Mouse (Mus musculus) embryonic stem cell, embryonic (primary cell): ENCODE measurements around the gene Dlx4.

Experiments
- CTCF ChIA-PET, 4 experiments: fragments of 300-600 bp in 2 of 4; fragments of 350-600 bp in 2 of 4; sonication (Branson Sonifier 250); formaldehyde crosslinking; loops; one replicate each; lab custom pipeline; 2022; ENCODE audit warnings: inconsistent platforms in 2 of 4; lab: Charles Lee
- POLR2A ChIA-PET, 4 experiments: fragments of 300-600 bp in 2 of 4; fragments of 350-600 bp in 2 of 4; sonication (Branson Sonifier 250); formaldehyde crosslinking; loops; one replicate each; lab custom pipeline; 2022; ENCODE audit warnings: antibody characterized with exemption in 4 of 4, inconsistent platforms in 1 of 4; lab: Charles Lee

The Dlx4 gene

GRCm38 (mm10) chr11:95149462-95150268, 3.6 kb upstream of the Dlx4 start:
- ChIA-PET POLR2A (interaction anchor here in 3 of 4 experiments (0.5 to 2.3 kb wide), 8 partner anchors 9 to 806 kb away, joined by 3 to 6 read pairs (median 4); partner anchors contain the start of gene Dlx3 (in 1 of the 3)), CTCF (interaction anchor here in 3 of 4 experiments (0.6 to 2.0 kb wide), 3 partner anchors 12 to 281 kb away, joined by 3 to 6 read pairs (median 3); partner anchors contain the start of gene Dlx3 (in 1 of the 3))

DNA sequence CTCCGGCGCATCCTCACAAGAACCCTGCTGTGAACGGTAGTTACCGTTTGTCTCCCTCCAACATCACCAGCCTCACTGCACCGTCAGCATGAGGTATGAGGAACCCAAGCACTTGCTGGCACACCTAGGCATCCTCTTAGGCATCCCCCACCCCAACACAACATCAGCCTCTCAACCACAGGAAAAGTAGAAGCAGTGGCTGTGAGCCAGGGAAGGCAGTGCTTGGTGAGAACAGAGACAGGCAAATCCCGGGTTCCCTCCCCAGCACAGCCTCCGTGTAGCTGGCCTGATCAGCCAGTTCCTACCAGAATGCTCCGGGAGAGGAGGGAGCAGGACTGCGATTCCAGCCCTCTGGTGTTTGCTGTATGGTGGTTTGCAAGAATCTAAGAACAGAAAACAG, 2.7 kb upstream of the Dlx4 start:
- CTCF ChIA-PET: interaction anchor here in 2 of 4 experiments (0.6 to 2.0 kb wide), 3 partner anchors 12 to 282 kb away, joined by 3 to 6 read pairs (median 3); no protein-coding TSS in a partner anchor
- POLR2A ChIA-PET: interaction anchor here in 2 of 4 experiments (0.5 to 2.3 kb wide), 4 partner anchors 8 to 491 kb away, joined by 3 to 6 read pairs (median 4); partner anchors contain the start of gene Dlx3 (in 1 of the 2)

DNA sequence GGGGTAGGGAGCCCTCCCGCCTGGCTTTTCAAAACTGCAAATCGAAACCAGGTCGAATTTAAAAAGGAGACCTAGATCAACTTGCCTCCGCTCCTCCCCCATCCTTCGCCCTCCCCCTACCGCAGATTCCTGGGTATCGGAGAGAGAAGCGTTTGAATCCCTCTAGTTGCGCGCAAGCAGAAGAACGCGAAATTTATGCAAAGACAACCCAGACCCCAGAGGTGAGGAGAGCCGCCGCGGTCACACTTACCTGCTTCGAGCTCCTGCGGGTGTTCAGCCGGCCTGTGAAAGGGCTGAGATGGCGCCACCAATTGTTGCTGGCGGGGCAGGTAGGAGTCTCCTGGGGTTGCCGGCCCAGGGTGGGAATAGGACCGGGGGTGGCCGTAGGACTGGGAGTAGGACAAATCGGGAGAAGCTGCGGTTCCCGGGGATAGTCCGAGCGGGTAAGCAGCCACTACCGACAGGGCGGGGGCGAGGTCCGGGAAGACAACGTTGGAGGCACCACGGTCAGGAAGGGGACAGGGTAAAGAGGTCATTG, 1.0 kb downstream of the Dlx4 start:
- ChIA-PET CTCF (interaction anchor here (0.8 to 3.0 kb wide), 7 partner anchors 11 to 114 kb away, joined by 3 to 12 read pairs (median 4); partner anchors contain the start of gene Dlx3 (in 1 of the 4)), POLR2A (interaction anchor here in 3 of 4 experiments (0.6 to 3.3 kb wide), 8 partner anchors 12 to 84 kb away, joined by 3 to 14 read pairs (median 4); no protein-coding TSS in a partner anchor)

DNA sequence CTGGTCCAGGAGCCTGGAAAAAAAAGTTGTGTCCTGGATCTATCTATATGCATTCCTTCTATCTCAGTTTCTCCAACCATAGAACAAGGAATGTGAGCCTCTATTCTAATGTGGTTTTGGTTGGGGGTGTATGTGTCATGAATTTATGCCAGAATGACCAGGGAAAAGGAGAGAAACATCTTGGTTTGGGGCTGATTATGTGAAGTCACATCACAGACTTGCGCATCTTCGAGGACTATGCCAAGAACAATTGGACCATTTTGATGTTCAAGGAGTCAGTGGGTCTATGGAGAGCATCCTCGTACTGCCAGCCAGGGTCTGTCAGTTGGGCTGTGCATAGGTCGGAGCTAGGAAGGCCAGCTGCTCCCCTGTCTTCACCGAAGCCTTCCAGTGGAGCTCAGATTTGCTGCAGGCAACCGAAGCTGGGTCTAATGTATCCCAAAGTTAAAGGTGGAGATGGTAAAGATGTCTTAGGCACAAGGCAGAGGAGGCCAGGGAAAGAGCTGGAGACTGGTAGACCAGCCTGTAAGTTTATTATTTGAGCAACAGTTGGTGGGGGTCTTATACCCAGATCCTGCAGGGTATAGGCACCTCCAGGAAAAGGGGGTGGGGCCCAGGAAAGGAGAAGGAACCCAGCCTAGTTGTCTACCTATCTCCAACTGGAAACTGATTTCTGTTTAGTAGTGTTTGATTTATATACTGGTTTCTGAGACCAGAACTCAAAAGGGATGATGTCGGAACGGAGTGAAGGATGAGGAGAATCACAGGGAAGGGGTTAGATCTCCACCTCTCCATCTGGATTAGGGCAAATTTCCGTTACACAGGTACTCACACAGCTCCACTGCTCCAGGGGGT, 1.7 kb downstream of the Dlx4 start:
- CTCF ChIA-PET: interaction anchor here in 2 of 4 experiments (0.8 to 3.0 kb wide), 2 partner anchors 107 to 111 kb away, joined by 3 to 12 read pairs; no protein-coding TSS in a partner anchor
- POLR2A ChIA-PET: interaction anchor here in 2 of 4 experiments (1.0 to 3.3 kb wide), 5 partner anchors 9 to 29 kb away, joined by 3 to 14 read pairs (median 3); no protein-coding TSS in a partner anchor

DNA sequence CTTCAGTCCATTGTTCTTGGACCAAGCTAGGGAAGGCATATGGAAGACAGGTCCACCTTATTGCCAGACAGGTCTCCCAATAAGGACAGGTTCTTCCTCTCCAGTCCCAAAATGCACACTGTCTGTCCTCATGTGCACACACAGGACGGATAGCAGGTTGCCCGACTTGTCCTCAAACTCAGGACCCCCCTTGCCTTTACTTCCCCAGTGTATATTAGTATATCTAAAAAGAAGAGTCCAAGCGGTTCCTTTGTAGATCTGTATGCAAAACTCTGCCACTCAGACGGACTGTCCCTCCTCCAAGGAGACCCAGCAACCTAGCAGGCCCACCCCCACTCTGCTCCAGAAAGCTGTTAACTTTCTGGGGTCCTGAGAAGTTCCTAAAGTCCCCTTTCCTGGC, 2.4 kb downstream of the Dlx4 start:
- ChIA-PET CTCF (interaction anchor here in 1 of 4 experiments (3.0 kb wide), 1 partner anchor 108 kb away, joined by 12 read pairs; no protein-coding TSS in a partner anchor), POLR2A (interaction anchor here in 2 of 4 experiments (0.6 to 3.3 kb wide), 4 partner anchors 9 to 196 kb away, joined by 3 to 14 read pairs (median 4); no protein-coding TSS in a partner anchor)

DNA sequence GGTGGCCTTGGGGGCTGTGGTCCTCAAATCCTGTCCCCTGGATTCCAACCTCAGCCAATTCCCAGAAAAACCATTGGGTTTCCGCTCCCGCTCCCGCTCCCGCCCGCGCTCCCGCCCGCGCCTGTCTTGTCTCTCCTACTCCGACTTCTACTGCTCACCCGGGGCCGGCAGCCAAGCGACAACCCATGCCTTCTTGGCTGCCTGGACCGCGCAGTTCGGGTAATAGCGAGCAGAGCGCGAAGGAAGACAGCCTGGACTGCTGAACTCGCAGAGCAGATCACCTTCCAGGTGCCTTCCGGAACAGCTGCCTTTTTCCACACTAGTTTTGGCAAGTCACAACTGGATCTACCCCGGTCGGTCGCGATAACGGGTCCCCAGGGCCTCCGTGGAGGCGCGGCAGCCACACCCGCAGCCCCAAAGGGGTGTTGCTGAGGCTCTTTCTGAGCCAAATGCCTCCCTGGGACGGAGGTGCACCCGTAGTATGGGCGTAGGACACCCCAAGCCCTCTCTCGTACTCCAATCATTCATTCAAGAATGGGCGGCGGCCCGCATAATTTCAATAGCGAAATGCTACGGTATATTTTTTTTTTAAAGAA, 3.0 kb downstream of the Dlx4 start:
- CTCF ChIA-PET: interaction anchor here in 2 of 4 experiments (1.0 to 1.4 kb wide), 2 partner anchors 18 to 108 kb away, joined by 5 read pairs; no protein-coding TSS in a partner anchor

DNA sequence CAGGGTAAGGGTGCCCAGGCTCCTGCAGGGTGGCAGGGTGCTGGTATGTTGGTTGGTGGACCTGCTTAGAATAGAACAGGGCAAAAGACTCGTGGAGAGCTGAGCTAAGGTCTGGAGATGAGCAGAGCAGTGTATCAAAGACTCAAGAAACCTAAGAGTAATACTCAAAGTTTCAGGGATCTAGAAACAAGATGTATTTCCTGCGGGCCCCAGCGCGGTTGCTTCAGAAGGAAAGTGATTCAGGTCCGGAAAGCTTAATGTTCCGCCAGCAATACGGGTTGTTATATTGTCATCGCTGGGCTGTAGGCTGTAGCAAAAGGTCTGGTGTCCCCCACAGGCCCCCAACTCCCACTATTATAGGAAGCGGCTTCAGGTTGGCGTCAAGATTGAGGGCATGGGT, 3.8 kb downstream of the Dlx4 start:
- POLR2A ChIA-PET: interaction anchor here in 2 of 4 experiments (0.8 to 2.0 kb wide), 9 partner anchors 10 to 169 kb away, joined by 3 to 10 read pairs (median 4); partner anchors contain the start of gene Dlx3 (in 1 of the 2)
- CTCF ChIA-PET: interaction anchor here in 2 of 4 experiments (0.8 to 1.4 kb wide), 7 partner anchors 8 to 109 kb away, joined by 3 to 5 read pairs (median 3); no protein-coding TSS in a partner anchor

More for the DNA sequence above, 3.0 kb downstream of the Dlx4 start:
- POLR2A ChIA-PET: interaction anchor here in 3 of 4 experiments (0.6 to 1.6 kb wide), 3 partner anchors 21 to 197 kb away, joined by 3 to 4 read pairs (median 4); no protein-coding TSS in a partner anchor

- ChIA-PET CTCF (no interaction called here), POLR2A (interaction anchor here in 3 of 4 experiments (0.6 to 1.5 kb wide), 6 partner anchors 10 to 276 kb away, joined by 3 to 7 read pairs (median 4); no protein-coding TSS in a partner anchor)
These were observed 6.2 kb downstream of the Dlx4 start for GRCm38 (mm10) chr11:95139871-95140270.

GRCm38 (mm10) chr11:95137281-95137680, 8.8 kb downstream of the Dlx4 start:
- POLR2A ChIA-PET: interaction anchor here in 2 of 4 experiments (0.6 to 1.3 kb wide), 4 partner anchors 9 to 580 kb away, joined by 3 to 4 read pairs (median 4); partner anchors contain the start of gene Dlx4 (in 1 of the 2)
- CTCF ChIA-PET: interaction anchor here in 2 of 4 experiments (0.7 to 1.0 kb wide), 2 partner anchors 23 to 1004 kb away, joined by 3 to 6 read pairs; no protein-coding TSS in a partner anchor

GRCm38 (mm10) chr11:95133321-95133720, 12.7 kb downstream of the Dlx4 start:
- CTCF ChIA-PET: interaction anchor here (0.5 to 2.1 kb wide), 12 partner anchors 9 to 1169 kb away, joined by 3 to 6 read pairs (median 3); partner anchors contain the start of genes Dlx3 (in 1 of the 4) and Dlx4 (in 1 of the 4)

GRCm38 (mm10) chr11:95130668-95131252, 15.3 kb downstream of the Dlx4 start:
- ChIA-PET POLR2A (interaction anchor here in 3 of 4 experiments (0.5 to 2.3 kb wide), 11 partner anchors 9 to 458 kb away, joined by 3 to 10 read pairs (median 3); partner anchors contain the start of genes Dlx3 (in 2 of the 3) and Dlx4 (in 1 of the 3)), CTCF (interaction anchor here in 3 of 4 experiments (0.7 to 2.4 kb wide), 9 partner anchors 12 to 677 kb away, joined by 3 to 10 read pairs (median 4); no protein-coding TSS in a partner anchor)

More at GRCm38 (mm10) chr11:95133321-95133720, 12.7 kb downstream of the Dlx4 start:
- POLR2A ChIA-PET: interaction anchor here (0.5 to 2.3 kb wide), 6 partner anchors 8 to 780 kb away, joined by 3 to 10 read pairs (median 4); partner anchors contain the start of gene Dlx3 (in 1 of the 4)

GRCm38 (mm10) chr11:95128359-95128758, 17.7 kb downstream of the Dlx4 start:
- CTCF ChIA-PET: interaction anchor here (0.6 to 5.0 kb wide), 14 partner anchors 11 to 729 kb away, joined by 3 to 31 read pairs (median 5); no protein-coding TSS in a partner anchor

GRCm38 (mm10) chr11:95126272-95127245, 19.5 kb downstream of the Dlx4 start:
- CTCF ChIA-PET: interaction anchor here (0.5 to 5.0 kb wide), 11 partner anchors 10 to 721 kb away, joined by 3 to 31 read pairs (median 4); no protein-coding TSS in a partner anchor

More at GRCm38 (mm10) chr11:95128359-95128758, 17.7 kb downstream of the Dlx4 start:
- POLR2A ChIA-PET: interaction anchor here in 3 of 4 experiments (0.6 to 2.7 kb wide), 9 partner anchors 9 to 967 kb away, joined by 3 to 14 read pairs (median 4); partner anchors contain the start of genes Dlx3 (in 1 of the 3), Dlx4 (in 1 of the 3) and Itga3 (in 1 of the 3)

GRCm38 (mm10) chr11:95125366-95125948, 20.6 kb downstream of the Dlx4 start:
- POLR2A ChIA-PET: interaction anchor here in 2 of 4 experiments (0.7 to 1.5 kb wide), 3 partner anchors 11 to 30 kb away, joined by 3 to 4 read pairs (median 4); no protein-coding TSS in a partner anchor
- CTCF ChIA-PET: interaction anchor here in 3 of 4 experiments (0.5 to 5.0 kb wide), 9 partner anchors 9 to 720 kb away, joined by 3 to 31 read pairs (median 5); no protein-coding TSS in a partner anchor

More at GRCm38 (mm10) chr11:95126272-95127245, 19.5 kb downstream of the Dlx4 start:
- POLR2A ChIA-PET: interaction anchor here in 3 of 4 experiments (0.5 to 2.7 kb wide), 11 partner anchors 10 to 741 kb away, joined by 3 to 14 read pairs (median 4); partner anchors contain the start of gene Dlx4 (in 1 of the 3)
